Mouse (Mus musculus) testis, adult 2 months (tissue): ENCODE measurements around the gene Exoc2.

ENCODE experiments used
- CTCF ChIP-seq: fragments of 200-500 bp; IDR thresholded peaks from 2 replicates; pipeline ENCODE4 v1.5.1; 2012; ENCODE audit warnings: low read depth, mild to moderate bottlenecking, inconsistent platforms, low read length, moderate library complexity; ENCODE audit not compliant: control insufficient read depth, insufficient read depth, insufficient replicate concordance
- POLR2A ChIP-seq: fragments of 200-500 bp; IDR thresholded peaks from 2 replicates; pipeline ENCODE4 v1.6.1; 2012; ENCODE audit warnings: low read depth, mild to moderate bottlenecking, inconsistent platforms, low read length, moderate library complexity; ENCODE audit not compliant: control insufficient read depth

GRCm38 (mm10) chr13:30864042-30864441 is 109.9 kb downstream of the Exoc2 start:
- no peak for TF ChIP-seq POLR2A
- TF ChIP-seq CTCF, result no peak
